Mouse (Mus musculus) ES-E14 (cell line): Measurements from ENCODE around the gene Dock11.

Experiments
- ZC3H11A ChIP-seq: IDR thresholded peaks from 2 replicates; pipeline ENCODE4 v1.6.1; 2012; ENCODE audit warnings: low read depth, mild to moderate bottlenecking, inconsistent platforms, low read length, borderline replicate concordance
- ZNF384 ChIP-seq: IDR thresholded peaks from 2 replicates; pipeline ENCODE4 v1.6.1; 2012; ENCODE audit warnings: low read depth, low read length, inconsistent platforms

DNA sequence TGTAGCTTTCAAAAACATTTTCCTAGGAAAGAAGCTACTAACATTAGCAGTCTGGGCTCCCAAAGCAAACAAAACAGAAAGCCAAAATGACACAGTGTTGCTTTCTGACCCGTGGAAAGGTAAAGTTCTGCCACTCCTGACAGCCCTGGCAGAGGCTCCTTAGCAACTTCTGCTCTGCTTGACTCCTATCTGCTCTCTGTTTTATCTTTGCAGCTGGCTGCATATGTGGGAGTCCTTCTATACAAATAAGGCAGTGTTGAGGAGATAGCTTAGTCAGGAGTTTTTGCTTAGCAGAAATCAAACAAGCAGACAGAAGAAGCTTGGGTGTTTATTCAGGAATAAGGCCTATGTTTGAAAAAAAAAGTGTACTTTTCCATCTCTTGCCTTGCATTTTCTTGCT lies 57.8 kb downstream of the Dock11 start:
- TF ChIP-seq ZC3H11A: no peak
- TF ChIP-seq ZNF384: no peak
